Mouse (Mus musculus) kidney, embryonic 15.5 days (tissue): ENCODE measurements around the gene Prps1. TPM values are rescaled to one million over a fixed set of nuclear protein-coding genes. Genes with fewer than 3 reads are reported as not detected.
"Not testable (repeated sequence)": the region's sequence is repeated elsewhere in the genome, so short reads cannot be mapped to it uniquely, and the experiment has no call there.

Experiments
- ATAC-seq: fragments of 200-750 bp; cut with Nextera tagmentation; replicated peaks from 2 replicates; pipeline ENCODE4 v1.8.0; 2017; ENCODE audit warnings: moderate TSS enrichment; ENCODE audit not compliant: low FRiP score
- H3K27ac ChIP-seq: fragments of 300-500 bp; sonication (generic); 2 replicates; pipeline ENCODE4 v1.5.1; 2015; ENCODE audit warnings: mild to moderate bottlenecking, inconsistent platforms
- H3K27me3 ChIP-seq: fragments of 300-500 bp; sonication (generic); 2 replicates; pipeline ENCODE4 v1.6.1; 2015; ENCODE audit warnings: inconsistent platforms
- H3K36me3 ChIP-seq: fragments of 300-500 bp; sonication (generic); 2 replicates; pipeline ENCODE4 v1.6.1; 2015; ENCODE audit warnings: inconsistent platforms
- H3K4me1 ChIP-seq: fragments of 300-500 bp; sonication (generic); 2 replicates; pipeline ENCODE4 v1.6.1; 2015; ENCODE audit warnings: inconsistent platforms
- H3K4me2 ChIP-seq: fragments of 300-500 bp; sonication (generic); 2 replicates; pipeline ENCODE4 v1.6.1; 2015; ENCODE audit warnings: moderate library complexity, mild to moderate bottlenecking, inconsistent platforms
- H3K4me3 ChIP-seq: fragments of 300-500 bp; sonication (generic); replicated peaks from 2 replicates; pipeline ENCODE4 v1.5.1; 2015; ENCODE audit warnings: mild to moderate bottlenecking, inconsistent platforms
- H3K9ac ChIP-seq: fragments of 300-500 bp; sonication (generic); 2 replicates; pipeline ENCODE4 v1.6.1; 2015; ENCODE audit warnings: mild to moderate bottlenecking, inconsistent platforms
- H3K9me3 ChIP-seq: fragments of 300-500 bp; sonication (generic); replicated peaks from 2 replicates; pipeline ENCODE4 v1.6.1; 2016; ENCODE audit warnings: inconsistent platforms
- WGBS: fragments of 180-500 bp; shearing (Covaris S2); methylation state at CpG from one replicate; pipeline ENCODE4 v1.1.7; 2015; ENCODE audit warnings: mixed read lengths; 5-methylcytosine and 5-hydroxymethylcytosine counted together
- polyA plus RNA-seq: library from polyadenylated mRNA; unstranded; fragments of >200 nt; fragmentation: Nextera tagmentation; extraction: Ambion mirVana; gene quantifications from 2 replicates; pipeline ENCODE4 v1.2.1, GENCODE M21; 2015

The Prps1 gene
- polyA plus RNA-seq, 1 experiment from 2014 or later = 42.7 TPM

GRCm38 (mm10) chrX:140456751-140457491 lies 508 bp downstream of the Prps1 start:
- H3K27me3 ChIP-seq = peaks cover 25% of the 10 kb centered on the region
- 0 out of 2 replicates have a peak, but pooled peaks cover 2% of the 10 kb centered on the region for H3K4me1 ChIP-seq
- no peaks in the 10 kb centered on the region for H3K36me3 ChIP-seq
- 21% methylated on average over 39 of the region's 39 CpGs for WGBS
- H3K27ac ChIP-seq = no peak overlapping the region
- ATAC-seq = peak; percentile 65
- peak overlapping the region; percentile 41; the same call in 1 of the 2 replicates for H3K9ac ChIP-seq
- H3K4me2 ChIP-seq = peak overlapping the region; percentile 74
- peak overlapping the region; percentile 58 for H3K4me3 ChIP-seq
- no peaks in the 10 kb centered on the region for H3K9me3 ChIP-seq

GRCm38 (mm10) chrX:140457502-140457901 lies 1.1 kb downstream of the Prps1 start:
- no peaks in the 10 kb centered on the region for H3K9me3 ChIP-seq
- WGBS = 20% methylated on average over 12 of the region's 12 CpGs
- no peak for ATAC-seq
- peak overlapping the region; percentile 41; the same call in 1 of the 2 replicates for H3K9ac ChIP-seq
- H3K4me1 ChIP-seq = 0 out of 2 replicates have a peak, but pooled peaks cover 2% of the 10 kb centered on the region
- H3K27ac ChIP-seq = no peak overlapping the region
- peak overlapping the region; percentile 74 for H3K4me2 ChIP-seq
- peak overlapping the region; percentile 58 for H3K4me3 ChIP-seq
- no peaks in the 10 kb centered on the region for H3K36me3 ChIP-seq
- H3K27me3 ChIP-seq = peaks cover 25% of the 10 kb centered on the region

DNA sequence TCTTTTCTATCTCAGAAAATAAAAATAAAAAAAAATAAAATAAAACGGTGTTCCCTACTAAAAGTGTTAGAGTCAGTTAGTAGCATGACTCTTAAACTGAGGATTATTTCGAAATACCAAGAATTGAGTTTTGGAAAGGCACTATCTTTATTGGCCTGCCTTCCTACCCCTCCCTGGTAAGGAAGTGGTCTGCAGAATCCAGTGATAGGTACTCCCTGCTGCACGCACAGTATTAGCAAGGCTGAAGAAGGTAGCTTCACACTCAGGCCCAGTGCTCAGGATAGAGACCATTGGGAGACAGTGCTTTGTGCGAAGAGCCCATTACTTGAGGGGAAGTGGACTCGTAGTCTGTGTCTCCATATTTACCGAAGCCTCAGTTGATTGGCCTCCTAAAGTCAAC lies 21.8 kb downstream of the Prps1 start:
- no peak overlapping the region for H3K27ac ChIP-seq
- WGBS = 85% methylated on average over 6 of the region's 6 CpGs
- ATAC-seq = no peak
- 0 out of 2 replicates have a peak, but pooled peaks cover 6% of the 10 kb centered on the region for H3K36me3 ChIP-seq
- no peaks in the 10 kb centered on the region for H3K9me3 ChIP-seq
- H3K4me3 ChIP-seq = no peak overlapping the region
- 0 out of 2 replicates have a peak, but pooled peaks cover 11% of the 10 kb centered on the region for H3K27me3 ChIP-seq
- H3K4me2 ChIP-seq = no peak overlapping the region
- no peaks in the 10 kb centered on the region for H3K4me1 ChIP-seq
- H3K9ac ChIP-seq = no peak overlapping the region

GRCm38 (mm10) chrX:140479171-140479570 lies 22.8 kb downstream of the Prps1 start:
- Histone ChIP-seq H3K4me3 (no peak overlapping the region), H3K27me3 (0 out of 2 replicates have a peak, but pooled peaks cover 11% of the 10 kb centered on the region), H3K36me3 (0 out of 2 replicates have a peak, but pooled peaks cover 6% of the 10 kb centered on the region), H3K4me1 (no peaks in the 10 kb centered on the region), H3K9ac (no peak overlapping the region), H3K27ac (no peak overlapping the region), H3K4me2 (no peak overlapping the region), H3K9me3 (no peaks in the 10 kb centered on the region)
- WGBS = 59% methylated on average over 4 of the region's 5 CpGs
- ATAC-seq = no peak

DNA sequence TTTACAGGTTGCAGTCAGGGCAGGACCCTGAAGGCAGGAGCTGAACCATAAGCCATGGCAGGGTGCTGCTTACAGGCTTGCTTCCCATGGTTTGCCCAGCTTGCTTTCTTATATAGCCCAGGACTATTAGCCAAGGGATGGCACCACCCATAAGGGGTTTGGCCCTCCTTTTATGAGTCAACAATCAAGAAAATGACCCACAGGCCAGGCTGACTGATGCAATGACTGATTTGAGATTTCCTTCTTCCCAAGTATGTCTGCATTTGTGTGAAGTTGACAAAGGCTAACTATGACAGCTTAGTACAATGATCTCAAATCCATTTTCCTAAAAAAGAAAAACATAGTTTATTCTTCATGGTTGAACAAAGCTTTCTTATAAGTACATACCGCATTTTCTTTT lies 32.8 kb downstream of the Prps1 start:
- Histone ChIP-seq H3K9me3 (no peaks in the 10 kb centered on the region), H3K4me3 (no peak overlapping the region), H3K27me3 (peaks cover 36% of the 10 kb centered on the region), H3K27ac (no peak overlapping the region), H3K4me1 (no peaks in the 10 kb centered on the region), H3K9ac (no peak overlapping the region), H3K4me2 (no peak overlapping the region), H3K36me3 (no peaks in the 10 kb centered on the region)
- 94% methylated on average over 1 of the region's 1 CpGs for WGBS
- ATAC-seq = no peak

- H3K9ac ChIP-seq = no peak overlapping the region
- no peaks in the 10 kb centered on the region for H3K9me3 ChIP-seq
- peaks cover 40% of the 10 kb centered on the region for H3K27me3 ChIP-seq
- 88% methylated on average over 3 of the region's 3 CpGs for WGBS
- H3K27ac ChIP-seq = no peak overlapping the region
- H3K36me3 ChIP-seq = no peaks in the 10 kb centered on the region
- no peak overlapping the region for H3K4me2 ChIP-seq
- no peak overlapping the region for H3K4me3 ChIP-seq
- H3K4me1 ChIP-seq = no peaks in the 10 kb centered on the region
- no peak for ATAC-seq
These were observed 33.8 kb downstream of the Prps1 start for GRCm38 (mm10) chrX:140490203-140490602.

GRCm38 (mm10) chrX:140491884-140492571 lies 35.6 kb downstream of the Prps1 start:
- WGBS = 61% methylated on average over 10 of the region's 10 CpGs
- Histone ChIP-seq H3K9ac (no peak overlapping the region), H3K9me3 (no peaks in the 10 kb centered on the region), H3K36me3 (no peaks in the 10 kb centered on the region), H3K27ac (no peak overlapping the region), H3K27me3 (peaks cover 46% of the 10 kb centered on the region), H3K4me3 (no peak overlapping the region), H3K4me2 (no peak overlapping the region), H3K4me1 (no peaks in the 10 kb centered on the region)
- ATAC-seq = no peak

- Histone ChIP-seq H3K9ac (no peak overlapping the region), H3K27me3 (peaks cover 46% of the 10 kb centered on the region), H3K9me3 (no peaks in the 10 kb centered on the region), H3K4me2 (no peak overlapping the region), H3K36me3 (no peaks in the 10 kb centered on the region), H3K4me3 (no peak overlapping the region), H3K27ac (no peak overlapping the region), H3K4me1 (no peaks in the 10 kb centered on the region)
- no peak for ATAC-seq
- 66% methylated on average over 7 of the region's 7 CpGs for WGBS
These were observed 37.2 kb downstream of the Prps1 start for GRCm38 (mm10) chrX:140493527-140494029.

DNA sequence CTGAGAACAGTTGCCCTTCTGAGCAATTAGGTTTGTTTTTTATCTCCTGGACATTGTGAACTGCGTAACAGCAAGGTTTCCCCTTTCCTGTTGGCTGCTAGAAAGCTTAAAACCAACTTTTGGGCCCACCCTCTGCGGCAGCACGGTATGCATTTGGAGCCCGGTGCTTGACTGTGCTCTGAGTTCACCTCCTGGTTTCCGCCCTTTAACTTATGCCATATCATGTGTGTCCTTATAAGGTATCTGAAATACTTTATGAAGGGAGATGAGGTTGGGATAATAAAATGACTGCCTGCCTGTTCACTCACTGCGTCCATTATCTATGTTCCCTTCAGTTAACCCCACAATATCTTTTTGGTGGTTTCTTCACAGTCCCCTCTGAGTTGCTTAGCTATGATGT lies 37.8 kb downstream of the Prps1 start:
- H3K4me2 ChIP-seq = no peak overlapping the region
- WGBS = 89% methylated on average over 6 of the region's 6 CpGs
- no peaks in the 10 kb centered on the region for H3K9me3 ChIP-seq
- no peaks in the 10 kb centered on the region for H3K4me1 ChIP-seq
- H3K27ac ChIP-seq = no peak overlapping the region
- no peak for ATAC-seq
- peaks cover 43% of the 10 kb centered on the region for H3K27me3 ChIP-seq
- H3K9ac ChIP-seq = no peak overlapping the region
- no peak overlapping the region for H3K4me3 ChIP-seq
- H3K36me3 ChIP-seq = no peaks in the 10 kb centered on the region

- H3K4me3 ChIP-seq, H3K4me2 ChIP-seq, ATAC-seq, H3K4me1 ChIP-seq, H3K9ac ChIP-seq, H3K9me3 ChIP-seq, H3K36me3 ChIP-seq, H3K27ac ChIP-seq: not testable (repeated sequence)
- H3K27me3 ChIP-seq = peaks cover 41% of the 10 kb centered on the region
- WGBS = 45% methylated on average over 4 of the region's 4 CpGs
These were observed 42.0 kb downstream of the Prps1 start for GRCm38 (mm10) chrX:140498431-140498830.

DNA sequence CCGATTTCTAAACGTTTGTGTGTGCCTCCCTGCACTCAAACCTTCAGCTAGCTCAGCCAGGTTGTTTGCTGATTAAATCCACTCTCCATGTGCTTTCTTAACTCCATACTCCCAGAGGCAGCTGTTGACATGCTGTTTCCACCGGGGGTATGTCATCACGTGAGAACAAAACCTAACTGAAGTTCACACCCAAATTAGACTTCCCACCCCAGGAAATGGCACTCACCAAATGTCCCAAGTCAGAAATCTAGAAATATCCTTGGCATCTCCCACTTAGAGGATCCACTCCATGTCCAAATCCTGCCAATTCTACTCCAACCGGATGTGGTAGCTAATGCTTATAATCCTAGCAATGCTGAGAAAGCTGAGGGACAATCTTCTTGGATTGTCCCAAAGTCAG lies 43.9 kb downstream of the Prps1 start:
- H3K27ac ChIP-seq = no peak overlapping the region
- H3K9ac ChIP-seq = no peak overlapping the region
- H3K27me3 ChIP-seq = peaks cover 32% of the 10 kb centered on the region
- no peak for ATAC-seq
- peaks cover 6% of the 10 kb centered on the region; the same call in 1 of the 2 replicates for H3K4me1 ChIP-seq
- H3K4me2 ChIP-seq = no peak overlapping the region
- 75% methylated on average over 5 of the region's 5 CpGs for WGBS
- H3K9me3 ChIP-seq = no peaks in the 10 kb centered on the region
- no peaks in the 10 kb centered on the region for H3K36me3 ChIP-seq
- H3K4me3 ChIP-seq = no peak overlapping the region
